In the genomic region with DNA sequence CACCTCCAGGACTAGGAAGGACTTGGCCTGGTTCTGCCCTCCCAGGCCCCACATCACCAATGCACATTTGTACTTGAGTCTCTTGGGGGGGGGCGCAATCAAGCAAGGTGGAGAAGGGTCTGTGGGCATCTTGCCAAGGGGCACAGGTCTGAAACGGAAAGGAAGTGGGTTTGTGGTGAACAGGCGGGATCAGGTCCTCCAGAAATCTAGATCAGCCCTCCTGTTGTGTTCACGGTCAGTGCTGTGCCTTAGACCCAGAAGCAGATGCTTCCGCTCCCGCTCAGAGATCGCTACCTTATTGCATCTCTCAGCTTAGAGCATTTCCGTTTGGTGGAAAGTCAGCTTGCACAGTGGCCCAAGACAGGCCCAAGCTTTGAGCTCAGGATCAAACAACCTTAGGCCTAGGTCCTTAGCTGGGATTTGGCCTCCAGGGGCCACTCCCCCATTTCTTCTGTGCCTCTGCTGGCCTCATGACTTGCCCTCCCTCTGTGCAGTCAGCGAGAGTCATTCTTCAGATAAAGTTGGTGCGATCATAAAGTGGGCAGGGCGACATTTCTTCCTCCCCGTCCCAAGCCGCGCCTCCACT, we compare ENCODE assay signal across 8 mouse cellular contexts. TPM values are rescaled to one million over a fixed set of nuclear protein-coding genes. Genes with fewer than 3 reads are reported as not detected.
DNase-seq lines count a peak whose midpoint lies in the region; ATAC-seq and TF ChIP-seq lines count a peak whose summit lies in the region.
"Had no signal": no experiment of that assay in that cellular context is flagged by ENCODE, and none has a peak within 500 bp of the region (broad histone marks: within the 10 kb centered on the region; RNA-seq: fewer than 3 reads in every experiment).

No protein-coding gene starts in this region.

- 36% methylated on average over 14 of the region's 14 CpGs for WGBS in lung, embryonic 14.5 days
- WGBS in embryonic facial prominence, embryonic 10.5 days = 50% methylated on average over 14 of the region's 14 CpGs
- 11% methylated on average over 14 of the region's 14 CpGs for WGBS in limb, embryonic 12.5 days
- WGBS in thymus, adult 2 months = 7% methylated on average over 14 of the region's 14 CpGs
- WGBS in midbrain, embryonic 14.5 days = 81% methylated on average over 14 of the region's 14 CpGs

- H3K9ac ChIP-seq in lung, embryonic 14.5 days = no peak overlapping the region
- no peak overlapping the region; the same call in 1 of the 2 replicates for H3K9ac ChIP-seq in limb, embryonic 12.5 days (replicated peaks)
- H3K9ac ChIP-seq in midbrain, embryonic 14.5 days (replicated peaks; ENCODE audit: low read length) = no peak overlapping the region

- ATAC-seq in lung, embryonic 14.5 days (ENCODE audit: insufficient read depth) = peak; percentile 62; the same call in 1 of the 2 replicates
- peak; percentile 33 for ATAC-seq in limb, embryonic 12.5 days (ENCODE audit: insufficient number of reproducible peaks, insufficient read depth, low FRiP score, low TSS enrichment, low read depth)
- ATAC-seq in midbrain, embryonic 14.5 days (ENCODE audit: low FRiP score, low TSS enrichment) = no peak

- no peaks in the 10 kb centered on the region for H3K4me1 ChIP-seq in lung, embryonic 14.5 days (ENCODE audit: insufficient read depth)
- H3K4me1 ChIP-seq in embryonic facial prominence, embryonic 10.5 days = peaks cover 65% of the 10 kb centered on the region
- peaks cover 90% of the 10 kb centered on the region for H3K4me1 ChIP-seq in limb, embryonic 12.5 days (replicated peaks)
- peaks cover 32% of the 10 kb centered on the region for H3K4me1 ChIP-seq in thymus, adult 2 months (replicated peaks; ENCODE audit: control insufficient read depth, insufficient read depth, low read length)
- no peaks in the 10 kb centered on the region for H3K4me1 ChIP-seq in midbrain, embryonic 14.5 days (ENCODE audit: control insufficient read depth, insufficient read depth, low read length)

- H3K9me3 ChIP-seq in lung, embryonic 14.5 days (ENCODE audit: low read depth, low read length) = no peaks in the 10 kb centered on the region
- no peaks in the 10 kb centered on the region for H3K9me3 ChIP-seq in embryonic facial prominence, embryonic 10.5 days
- no peaks in the 10 kb centered on the region for H3K9me3 ChIP-seq in limb, embryonic 12.5 days
- no peaks in the 10 kb centered on the region for H3K9me3 ChIP-seq in midbrain, embryonic 14.5 days (ENCODE audit: control insufficient read depth, low read length)

- H3K4me3 ChIP-seq in lung, embryonic 14.5 days (ENCODE audit: low read depth, low read length) = no peak overlapping the region
- no peak overlapping the region for H3K4me3 ChIP-seq in embryonic facial prominence, embryonic 10.5 days
- H3K4me3 ChIP-seq in limb, embryonic 12.5 days (replicated peaks) = no peak overlapping the region
- H3K4me3 ChIP-seq in thymus, adult 2 months (ENCODE audit: control insufficient read depth, insufficient read depth, low read length) = no peak overlapping the region
- H3K4me3 ChIP-seq in layer of hippocampus, adult 2 months = no peak overlapping the region
- no peak overlapping the region for H3K4me3 ChIP-seq in midbrain, embryonic 14.5 days (replicated peaks; ENCODE audit: low read depth, low read length)
- H3K4me3 ChIP-seq: erythroblast, embryonic 14.5 days had no signal

- 0 out of 2 replicates have a peak, but pooled peaks have one; percentile 13 for TF ChIP-seq POLR2A in thymus, adult 2 months (IDR thresholded peaks at IDR 0.05; ENCODE audit: control insufficient read depth, extremely low read depth, insufficient read depth, low read length, poor library complexity)

- H3K27ac ChIP-seq in lung, embryonic 14.5 days (ENCODE audit: low read depth) = no peak overlapping the region
- H3K27ac ChIP-seq in embryonic facial prominence, embryonic 10.5 days (replicated peaks) = peak overlapping the region; percentile 75
- peak overlapping the region; percentile 95 for H3K27ac ChIP-seq in limb, embryonic 12.5 days
- no peak overlapping the region; the same call in 1 of the 2 replicates for H3K27ac ChIP-seq in thymus, adult 2 months (ENCODE audit: control insufficient read depth, insufficient read depth, low read length)
- H3K27ac ChIP-seq in layer of hippocampus, adult 2 months = no peak overlapping the region
- no peak overlapping the region for H3K27ac ChIP-seq in midbrain, embryonic 14.5 days (replicated peaks; ENCODE audit: low read depth, low read length)

- no peaks in the 10 kb centered on the region for H3K36me3 ChIP-seq in lung, embryonic 14.5 days (ENCODE audit: insufficient read depth)
- H3K36me3 ChIP-seq in embryonic facial prominence, embryonic 10.5 days (replicated peaks) = no peaks in the 10 kb centered on the region
- no peaks in the 10 kb centered on the region for H3K36me3 ChIP-seq in limb, embryonic 12.5 days
- H3K36me3 ChIP-seq in thymus, adult 2 months (ENCODE audit: control insufficient read depth, insufficient read depth, low read length) = no peaks in the 10 kb centered on the region
- H3K36me3 ChIP-seq in midbrain, embryonic 14.5 days (ENCODE audit: control insufficient read depth, insufficient read depth, low read length) = no peaks in the 10 kb centered on the region

- no peak overlapping the region for H3K4me2 ChIP-seq in lung, embryonic 14.5 days
- peak overlapping the region; percentile 51 for H3K4me2 ChIP-seq in limb, embryonic 12.5 days
- no peak overlapping the region for H3K4me2 ChIP-seq in midbrain, embryonic 14.5 days (ENCODE audit: low read length)

- DNase-seq in lung, embryonic 14.5 days = peak; percentile 39
- DNase-seq in lung, postnatal 4 days = no peak
- peak; percentile 52 for DNase-seq in embryonic facial prominence, embryonic 10.5 days (ENCODE audit: low spot score)
- DNase-seq in thymus, adult 2 months = peak; percentile 39
- DNase-seq in layer of hippocampus, adult 2 months (ENCODE audit: low spot score in 2 of 2) = no peak
- DNase-seq in midbrain, embryonic 14.5 days = no peak

- H3K27me3 ChIP-seq in lung, embryonic 14.5 days (ENCODE audit: insufficient read depth, low read length) = peaks cover 4% of the 10 kb centered on the region; the same call in 1 of the 2 replicates
- 0 out of 2 replicates have a peak, but pooled peaks cover 9% of the 10 kb centered on the region for H3K27me3 ChIP-seq in embryonic facial prominence, embryonic 10.5 days (replicated peaks; ENCODE audit: low read depth, poor library complexity, severe bottlenecking)
- no peaks in the 10 kb centered on the region for H3K27me3 ChIP-seq in limb, embryonic 12.5 days
- no peaks in the 10 kb centered on the region for H3K27me3 ChIP-seq in thymus, adult 2 months (ENCODE audit: control insufficient read depth, insufficient read depth, low read length)
- no peaks in the 10 kb centered on the region for H3K27me3 ChIP-seq in midbrain, embryonic 14.5 days (ENCODE audit: control insufficient read depth, insufficient read depth, low read length)

- TF ChIP-seq CTCF in lung, embryonic 14.5 days (IDR thresholded peaks at IDR 0.05; ENCODE audit: low read depth) = no peak
- no peak for TF ChIP-seq CTCF in thymus, adult 2 months (IDR thresholded peaks at IDR 0.05; ENCODE audit: borderline replicate concordance, control insufficient read depth, extremely low read depth, insufficient read depth, low read length, poor library complexity)
- no peak for TF ChIP-seq CTCF in layer of hippocampus, adult 2 months (conservative IDR thresholded peaks at IDR 0.05)

RNA-seq across cellular contexts. Expression of a gene that starts 19.6 kb away (rescaled TPM):
- 0.85 and 1.0 TPM in 2 replicates for polyA plus RNA-seq in lung, embryonic 14.5 days (2014; fragmentation: Nextera tagmentation; extraction: Ambion mirVana)
- polyA plus RNA-seq in embryonic facial prominence, embryonic 10.5 days (2016; fragmentation: Nextera tagmentation; extraction: Ambion mirVana) = 1.3 and 1.5 TPM in 2 replicates
- polyA plus RNA-seq in limb, embryonic 12.5 days (2016; fragmentation: Nextera tagmentation; extraction: Ambion mirVana) = 1.3 and 1.7 TPM in 2 replicates
- 8.3 and 9.4 TPM in 2 replicates for polyA plus RNA-seq in thymus, adult 2 months (2012; rRNA removed)
- total RNA-seq in layer of hippocampus, adult 2 months (2021) = 1 to 10 TPM; 1.7 to 1.8 TPM
- 0.43 and 0.64 TPM in 2 replicates for polyA plus RNA-seq in midbrain, embryonic 14.5 days (2014; fragmentation: Nextera tagmentation; extraction: Ambion mirVana)

RNA-seq across cellular contexts. Expression of a gene that starts 22.9 kb away (rescaled TPM):
- 359 and 377 TPM in 2 replicates for polyA plus RNA-seq in lung, embryonic 14.5 days (2014; fragmentation: Nextera tagmentation; extraction: Ambion mirVana)
- polyA plus RNA-seq in embryonic facial prominence, embryonic 10.5 days (2016; fragmentation: Nextera tagmentation; extraction: Ambion mirVana) = 478 and 497 TPM in 2 replicates
- 607 and 623 TPM in 2 replicates for polyA plus RNA-seq in limb, embryonic 12.5 days (2016; fragmentation: Nextera tagmentation; extraction: Ambion mirVana)
- 316 and 458 TPM in 2 replicates for polyA plus RNA-seq in thymus, adult 2 months (2012; rRNA removed)
- 100 to 1,000 TPM; 118 to 122 TPM for total RNA-seq in layer of hippocampus, adult 2 months (2021)
- 292 and 355 TPM in 2 replicates for polyA plus RNA-seq in midbrain, embryonic 14.5 days (2014; fragmentation: Nextera tagmentation; extraction: Ambion mirVana)

Comparison
In these comparisons a context has a peak if more than half of its experiments do, and no peak if none do; other contexts are left out.
1. DNase-seq: peak in lung, embryonic 14.5 days (single experiment), embryonic facial prominence, embryonic 10.5 days (single experiment) and thymus, adult 2 months (single experiment); none in lung, postnatal 4 days (0 of 2), layer of hippocampus, adult 2 months (0 of 2) and midbrain, embryonic 14.5 days (single experiment).
2. H3K27ac ChIP-seq: peak in embryonic facial prominence, embryonic 10.5 days (single experiment) and limb, embryonic 12.5 days (single experiment); none in lung, embryonic 14.5 days (single experiment), thymus, adult 2 months (single experiment), layer of hippocampus, adult 2 months (single experiment) and midbrain, embryonic 14.5 days (single experiment).